Mouse (Mus musculus): ENCODE data around the gene Fam131a. TPM values are rescaled to one million over a fixed set of nuclear protein-coding genes. Genes with fewer than 3 reads are reported as not detected.
A peak's percentile ranks its signal among the peaks of the same experiment; 100 is the strongest.

Gene Fam131a
- polyA plus RNA-seq, 1 experiment from 2014 or later = 8.3 TPM

DNA sequence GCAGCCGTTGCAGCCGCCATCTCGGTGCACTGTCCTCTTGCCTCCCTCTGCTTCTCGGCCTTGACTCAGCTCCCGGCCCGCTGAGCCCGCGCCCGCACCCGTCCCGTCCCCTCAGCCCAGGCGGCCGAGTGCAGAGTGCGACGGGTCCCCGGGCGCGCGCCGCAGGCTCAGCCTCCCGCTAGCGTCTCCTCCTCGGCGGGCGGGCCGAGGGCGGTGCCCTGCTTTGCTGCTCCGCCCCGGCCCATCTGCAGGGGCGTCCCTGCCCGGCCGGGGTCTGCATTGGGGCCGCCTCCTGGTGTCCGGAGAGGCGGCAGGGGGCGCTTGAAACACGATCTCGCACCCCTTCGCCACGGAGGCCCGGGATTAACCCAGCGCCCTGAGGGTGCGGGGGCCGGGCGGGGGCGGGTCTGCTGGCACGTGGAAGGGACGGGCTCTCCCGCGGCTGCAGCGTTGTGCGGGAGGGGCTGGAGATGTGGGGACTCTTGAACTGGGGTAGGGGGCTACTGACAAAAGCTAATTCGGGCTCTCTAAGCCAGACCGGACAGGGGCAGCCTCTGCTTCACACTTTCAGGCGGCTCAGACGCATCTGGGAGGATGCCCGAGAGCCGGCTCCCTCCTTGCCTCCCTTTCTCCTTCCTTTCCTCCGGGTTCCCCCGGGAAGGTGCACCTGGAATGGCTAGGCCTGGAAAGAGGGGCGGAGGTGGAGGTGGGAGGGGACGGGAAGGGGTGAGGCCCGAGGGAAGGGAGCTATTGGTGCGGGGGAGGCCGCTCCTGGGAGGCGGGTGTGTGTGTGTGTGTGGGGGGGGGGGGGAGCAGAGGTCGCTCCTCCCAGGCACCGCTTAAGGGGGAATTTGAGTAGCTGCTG, 23.2 kb downstream of the Fam131a start:
- peak overlapping the region; percentile 56 for H3K9ac ChIP-seq (replicated peaks; ENCODE audit: low read depth, low read length)
- H3K36me3 ChIP-seq (ENCODE audit: control insufficient read depth, insufficient read depth, low read length) = no peaks in the 10 kb centered on the region
- H3K4me1 ChIP-seq (ENCODE audit: control insufficient read depth, insufficient read depth, low read length) = peaks cover 24% of the 10 kb centered on the region; the same call in 1 of the 2 replicates
- H3K4me3 ChIP-seq (ENCODE audit: low read depth, low read length) = peak overlapping the region; percentile 58
- peak overlapping the region; percentile 96 for H3K27ac ChIP-seq (ENCODE audit: low read length)
- H3K9me3 ChIP-seq (ENCODE audit: control insufficient read depth, low read depth, low read length) = no peaks in the 10 kb centered on the region
- H3K27me3 ChIP-seq (ENCODE audit: control insufficient read depth, insufficient read depth, low read length) = no peaks in the 10 kb centered on the region
- under 1% methylated on average over 67 of the region's 68 CpGs for WGBS
- H3K4me2 ChIP-seq (replicated peaks; ENCODE audit: low read depth, low read length) = peak overlapping the region; percentile 93
- peak; percentile 86 for ATAC-seq (ENCODE audit: insufficient number of reproducible peaks, insufficient read depth, low FRiP score, low read depth)

DNA sequence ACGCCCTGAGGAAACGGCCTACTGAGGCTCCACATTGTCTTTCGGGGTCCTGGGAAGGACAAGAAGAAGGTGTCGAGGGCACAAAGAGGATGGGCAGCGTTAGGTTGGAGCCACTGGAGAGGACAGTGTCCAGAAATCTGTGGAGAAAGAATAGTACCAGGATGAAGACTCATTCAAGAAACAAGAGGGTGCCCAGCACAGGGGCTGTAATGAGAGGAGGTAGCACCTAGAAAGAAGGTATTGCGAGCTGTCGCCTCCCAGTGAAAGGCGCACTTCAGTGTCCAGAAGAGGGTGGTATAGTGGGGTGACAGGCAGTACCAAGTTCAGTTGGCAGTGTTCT, 23.8 kb downstream of the Fam131a start:
- peaks cover 24% of the 10 kb centered on the region; the same call in 1 of the 2 replicates for H3K4me1 ChIP-seq (ENCODE audit: control insufficient read depth, insufficient read depth, low read length)
- no peaks in the 10 kb centered on the region for H3K9me3 ChIP-seq (ENCODE audit: control insufficient read depth, low read depth, low read length)
- peak overlapping the region; percentile 56 for H3K9ac ChIP-seq (replicated peaks; ENCODE audit: low read depth, low read length)
- H3K27ac ChIP-seq (ENCODE audit: low read length) = peak overlapping the region; percentile 96
- under 1% methylated on average over 8 of the region's 8 CpGs for WGBS
- no peaks in the 10 kb centered on the region for H3K27me3 ChIP-seq (ENCODE audit: control insufficient read depth, insufficient read depth, low read length)
- peak overlapping the region; percentile 58 for H3K4me3 ChIP-seq (ENCODE audit: low read depth, low read length)
- ATAC-seq (ENCODE audit: insufficient number of reproducible peaks, insufficient read depth, low FRiP score, low read depth) = no peak
- peak overlapping the region; percentile 93 for H3K4me2 ChIP-seq (replicated peaks; ENCODE audit: low read depth, low read length)
- 0 out of 2 replicates have a peak, but pooled peaks cover 4% of the 10 kb centered on the region for H3K36me3 ChIP-seq (ENCODE audit: control insufficient read depth, insufficient read depth, low read length)

DNA sequence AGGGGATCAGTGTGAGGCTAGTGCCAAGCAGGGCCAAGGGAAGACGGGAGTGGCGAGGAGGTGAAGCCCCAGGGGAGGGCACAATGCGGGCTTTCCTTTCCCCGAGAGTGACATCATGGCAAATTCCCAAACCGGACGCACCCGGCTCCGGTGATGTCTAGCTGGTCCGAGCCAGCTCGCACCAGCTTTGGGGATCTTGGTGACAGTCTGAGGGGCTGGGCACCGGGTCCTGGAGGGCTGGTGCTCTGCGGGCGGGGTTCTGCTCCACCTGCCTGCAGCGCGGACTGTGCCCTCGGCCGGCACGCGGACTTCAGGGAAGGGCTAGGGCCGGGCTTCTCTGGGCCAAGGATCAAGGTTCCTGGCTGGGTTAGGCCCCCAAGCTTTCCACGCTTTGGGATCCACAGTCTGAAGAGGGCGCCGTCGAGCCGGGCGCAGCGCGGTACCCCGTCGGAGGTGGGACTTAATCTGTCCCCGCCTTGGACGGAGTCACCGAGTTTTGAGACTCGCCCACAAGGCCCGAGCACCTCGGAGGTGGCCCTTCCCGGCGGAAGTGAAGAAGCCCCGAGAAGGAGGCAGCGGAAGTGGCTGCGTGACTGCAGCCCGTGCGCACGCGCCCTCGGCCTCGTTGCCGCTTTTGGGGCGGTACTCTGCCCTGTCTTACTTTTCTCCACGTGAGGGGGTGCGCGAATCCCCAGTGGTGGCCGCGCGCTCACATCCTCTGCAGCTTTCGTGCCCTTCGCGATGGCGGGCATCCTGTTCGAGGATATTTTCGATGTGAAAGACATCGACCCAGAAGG, 24.3 kb downstream of the Fam131a start, which contains the start of the genes Polr2h and Clcn2:
Gene Polr2h, plus strand, starts transcription at position 485 of the 797 bp plus-strand sequence.
Gene Clcn2, minus strand, starts transcription at position 566 of the 797 bp plus-strand sequence.
- Histone ChIP-seq H3K27ac (ENCODE audit: low read length) (peak within 1 kb of the TSS; percentile 96), H3K4me1 (ENCODE audit: control insufficient read depth, insufficient read depth, low read length) (peaks cover 24% of the 10 kb centered on the region; the same call in 1 of the 2 replicates), H3K36me3 (ENCODE audit: control insufficient read depth, insufficient read depth, low read length) (0 out of 2 replicates have a peak, but pooled peaks cover 4% of the 10 kb centered on the region), H3K9ac (replicated peaks; ENCODE audit: low read depth, low read length) (peak within 1 kb of the TSS; percentile 56), H3K4me3 (ENCODE audit: low read depth, low read length) (peak within 1 kb of the TSS; percentile 58), H3K27me3 (ENCODE audit: control insufficient read depth, insufficient read depth, low read length) (no peaks in the 10 kb centered on the region), H3K4me2 (replicated peaks; ENCODE audit: low read depth, low read length) (peak within 1 kb of the TSS; percentile 93), H3K9me3 (ENCODE audit: control insufficient read depth, low read depth, low read length) (no peaks in the 10 kb centered on the region)
- peak; percentile 82 for ATAC-seq (ENCODE audit: insufficient number of reproducible peaks, insufficient read depth, low FRiP score, low read depth)
- WGBS = under 1% methylated on average over 62 of the region's 62 CpGs

DNA sequence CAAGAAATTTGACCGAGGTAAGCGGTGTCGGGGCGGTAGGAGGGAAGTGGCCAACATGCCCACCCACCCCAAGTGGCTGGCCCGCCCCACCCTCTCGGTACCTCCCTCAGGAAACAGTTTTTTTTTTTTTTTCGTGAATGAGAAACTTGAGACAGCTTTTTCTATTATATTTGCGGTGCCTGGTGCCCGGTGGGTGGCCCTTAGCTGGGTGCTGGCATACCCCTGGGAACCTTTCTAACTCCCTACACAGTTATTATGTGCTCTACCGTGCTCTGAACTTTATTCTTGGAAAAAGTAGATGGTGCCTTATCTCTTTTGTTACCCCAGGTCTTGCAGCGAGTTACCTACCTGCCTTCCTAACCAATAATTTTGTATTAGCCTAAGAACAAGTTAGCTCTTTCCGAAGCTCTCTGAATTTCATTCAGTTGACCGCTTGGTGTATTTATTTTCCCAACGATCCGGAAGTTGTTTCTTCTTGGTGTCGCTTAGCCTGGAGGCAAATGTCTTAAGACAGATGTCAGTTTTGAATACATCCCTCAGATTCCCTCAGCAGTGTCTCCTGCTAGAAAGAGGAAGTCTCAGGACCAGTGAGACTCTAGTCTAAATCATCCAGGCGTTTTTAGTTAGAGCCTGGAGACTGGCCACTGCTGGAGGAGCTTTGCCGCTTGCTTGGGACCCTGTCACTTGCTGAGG, 25.1 kb downstream of the Fam131a start:
- Histone ChIP-seq H3K9me3 (ENCODE audit: control insufficient read depth, low read depth, low read length) (no peaks in the 10 kb centered on the region), H3K27ac (ENCODE audit: low read length) (peak overlapping the region; percentile 96), H3K9ac (replicated peaks; ENCODE audit: low read depth, low read length) (peak overlapping the region; percentile 15), H3K27me3 (ENCODE audit: control insufficient read depth, insufficient read depth, low read length) (no peaks in the 10 kb centered on the region), H3K4me1 (ENCODE audit: control insufficient read depth, insufficient read depth, low read length) (peaks cover 24% of the 10 kb centered on the region; the same call in 1 of the 2 replicates), H3K4me3 (ENCODE audit: low read depth, low read length) (peak overlapping the region; percentile 58), H3K4me2 (replicated peaks; ENCODE audit: low read depth, low read length) (peak overlapping the region; percentile 93), H3K36me3 (ENCODE audit: control insufficient read depth, insufficient read depth, low read length) (0 out of 2 replicates have a peak, but pooled peaks cover 4% of the 10 kb centered on the region)
- peak; percentile 25 for ATAC-seq (ENCODE audit: insufficient number of reproducible peaks, insufficient read depth, low FRiP score, low read depth)
- WGBS = 1% methylated on average over 17 of the region's 18 CpGs

DNA sequence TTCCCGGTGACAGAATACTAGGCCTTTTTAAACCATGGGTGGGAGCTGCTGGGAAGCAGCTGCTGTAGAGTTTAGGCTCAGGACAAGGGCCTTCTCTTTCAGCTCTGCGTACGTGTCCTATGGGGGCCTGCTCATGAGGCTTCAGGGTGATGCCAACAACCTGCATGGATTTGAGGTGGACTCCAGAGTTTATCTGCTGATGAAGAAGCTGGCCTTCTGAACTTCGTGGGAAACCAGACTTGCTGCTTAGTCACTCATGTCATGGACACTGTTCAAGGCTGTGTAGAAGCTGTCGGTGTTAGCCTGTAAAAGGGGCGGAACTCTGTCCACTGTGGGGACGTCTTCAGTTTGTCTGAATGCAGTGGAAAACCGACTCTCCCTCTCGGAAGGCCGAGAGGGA, 28.8 kb downstream of the Fam131a start:
- WGBS = 86% methylated on average over 10 of the region's 10 CpGs

DNA sequence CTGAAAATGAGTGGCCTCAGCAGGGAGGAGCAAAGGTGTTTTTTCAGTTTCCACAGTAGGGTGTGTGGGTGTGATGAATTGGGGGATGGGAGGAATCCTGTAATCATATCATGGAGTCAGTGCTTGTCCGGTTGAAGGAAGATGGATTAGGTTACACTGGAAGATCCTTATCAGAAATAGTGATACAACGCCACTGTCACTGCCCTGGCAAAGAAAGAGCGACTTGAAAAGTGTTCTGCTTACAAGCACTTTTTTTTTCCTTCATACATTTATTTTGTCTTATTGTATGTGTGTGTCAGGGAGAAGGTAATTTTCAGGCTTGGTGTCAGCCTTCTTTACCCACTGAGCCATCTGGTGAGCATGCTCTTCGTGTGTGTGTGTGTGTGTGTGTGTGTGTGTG, 29.7 kb downstream of the Fam131a start:
- Histone ChIP-seq H3K9me3 (ENCODE audit: control insufficient read depth, low read depth, low read length) (no peaks in the 10 kb centered on the region), H3K9ac (replicated peaks; ENCODE audit: low read depth, low read length) (no peak overlapping the region), H3K36me3 (ENCODE audit: control insufficient read depth, insufficient read depth, low read length) (0 out of 2 replicates have a peak, but pooled peaks cover 4% of the 10 kb centered on the region), H3K4me2 (replicated peaks; ENCODE audit: low read depth, low read length) (no peak overlapping the region), H3K4me1 (ENCODE audit: control insufficient read depth, insufficient read depth, low read length) (peaks cover 6% of the 10 kb centered on the region; the same call in 1 of the 2 replicates), H3K4me3 (ENCODE audit: low read depth, low read length) (no peak overlapping the region), H3K27ac (ENCODE audit: low read length) (no peak overlapping the region), H3K27me3 (ENCODE audit: control insufficient read depth, insufficient read depth, low read length) (no peaks in the 10 kb centered on the region)
- no peak for ATAC-seq (ENCODE audit: insufficient number of reproducible peaks, insufficient read depth, low FRiP score, low read depth)
- 50% methylated on average over 4 of the region's 4 CpGs for WGBS

More for the DNA sequence above, 28.8 kb downstream of the Fam131a start:
- Histone ChIP-seq H3K9ac (replicated peaks; ENCODE audit: low read depth, low read length) (no peak overlapping the region), H3K4me2 (replicated peaks; ENCODE audit: low read depth, low read length) (no peak overlapping the region), H3K36me3 (ENCODE audit: control insufficient read depth, insufficient read depth, low read length) (0 out of 2 replicates have a peak, but pooled peaks cover 4% of the 10 kb centered on the region), H3K4me3 (ENCODE audit: low read depth, low read length) (no peak overlapping the region), H3K27ac (ENCODE audit: low read length) (no peak overlapping the region), H3K9me3 (ENCODE audit: control insufficient read depth, low read depth, low read length) (no peaks in the 10 kb centered on the region), H3K4me1 (ENCODE audit: control insufficient read depth, insufficient read depth, low read length) (peaks cover 6% of the 10 kb centered on the region; the same call in 1 of the 2 replicates), H3K27me3 (ENCODE audit: control insufficient read depth, insufficient read depth, low read length) (no peaks in the 10 kb centered on the region)
- ATAC-seq (ENCODE audit: insufficient number of reproducible peaks, insufficient read depth, low FRiP score, low read depth) = no peak

DNA sequence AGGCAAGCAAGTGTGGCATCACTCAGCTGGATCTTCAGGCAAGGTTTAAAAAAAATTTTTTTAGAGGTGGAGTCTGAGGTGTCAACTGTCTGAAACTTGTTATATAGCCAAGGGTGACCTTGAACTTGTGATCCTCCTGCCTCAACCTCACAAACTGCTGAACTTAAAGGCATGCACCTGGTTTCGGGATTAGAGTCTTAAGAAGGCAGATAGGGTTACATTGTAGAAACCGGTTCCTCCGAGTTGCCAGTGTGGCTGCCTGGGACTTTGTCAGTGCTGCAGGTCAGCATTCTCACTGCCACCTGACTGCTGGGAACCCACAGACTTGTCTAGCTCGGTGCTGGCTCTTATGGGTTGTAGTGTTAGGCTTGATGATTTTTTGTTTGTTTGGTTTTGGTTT, 30.2 kb downstream of the Fam131a start:
- H3K27ac ChIP-seq (ENCODE audit: low read length) = no peak overlapping the region
- H3K4me3 ChIP-seq (ENCODE audit: low read depth, low read length) = no peak overlapping the region
- H3K36me3 ChIP-seq (ENCODE audit: control insufficient read depth, insufficient read depth, low read length) = 0 out of 2 replicates have a peak, but pooled peaks cover 4% of the 10 kb centered on the region
- H3K4me1 ChIP-seq (ENCODE audit: control insufficient read depth, insufficient read depth, low read length) = peaks cover 6% of the 10 kb centered on the region; the same call in 1 of the 2 replicates
- 37% methylated on average over 4 of the region's 4 CpGs for WGBS
- H3K9me3 ChIP-seq (ENCODE audit: control insufficient read depth, low read depth, low read length) = no peaks in the 10 kb centered on the region
- ATAC-seq (ENCODE audit: insufficient number of reproducible peaks, insufficient read depth, low FRiP score, low read depth) = no peak
- no peak overlapping the region for H3K9ac ChIP-seq (replicated peaks; ENCODE audit: low read depth, low read length)
- H3K4me2 ChIP-seq (replicated peaks; ENCODE audit: low read depth, low read length) = no peak overlapping the region
- no peaks in the 10 kb centered on the region for H3K27me3 ChIP-seq (ENCODE audit: control insufficient read depth, insufficient read depth, low read length)
